Mouse (Mus musculus): Measurements from ENCODE around the gene Cldn6. TPM values are rescaled to one million over a fixed set of nuclear protein-coding genes. Genes with fewer than 3 reads are reported as not detected.
A peak's percentile ranks its signal among the peaks of the same experiment; 100 is the strongest.

Gene Cldn6
- 0.30 and 0.50 TPM in 2 replicates for polyA plus RNA-seq (2015; fragmentation: Nextera tagmentation; extraction: Ambion mirVana)

DNA sequence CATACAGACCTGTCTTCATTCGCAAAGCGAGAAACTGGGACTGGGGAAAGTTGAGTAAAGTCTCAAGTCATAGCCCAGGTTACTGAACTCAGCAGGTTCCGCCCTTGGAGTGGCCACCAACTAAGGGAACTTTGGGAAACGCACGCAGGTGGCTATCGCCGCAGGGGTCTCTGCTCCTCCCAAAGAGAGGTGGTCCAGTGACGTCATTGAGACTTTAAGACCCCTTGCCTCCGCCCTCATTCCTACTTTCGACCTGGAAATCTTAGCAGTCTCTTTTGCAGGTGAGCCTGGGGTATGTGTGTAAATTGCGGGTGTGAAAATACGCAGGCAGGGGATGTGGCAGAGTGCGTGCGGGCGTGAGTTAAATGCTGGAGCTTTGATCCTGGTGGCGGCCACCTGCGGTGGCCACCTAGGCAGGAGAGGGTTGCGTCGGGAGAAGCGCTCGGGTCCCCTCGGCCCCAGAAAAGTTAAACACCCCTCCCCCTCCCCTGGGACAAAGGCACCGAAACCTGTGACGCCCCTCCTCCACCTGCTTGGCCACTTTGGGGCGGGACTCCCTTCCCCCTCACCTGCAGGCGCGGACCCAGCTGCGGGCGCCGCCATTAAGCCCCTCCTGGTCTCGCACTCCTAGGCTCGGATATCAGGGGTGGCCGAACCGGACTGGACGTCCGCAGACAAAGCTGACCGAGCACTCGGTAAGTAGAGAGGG is at the start of gene Cldn6:
Gene Cldn6 (plus strand): TSS at position 123 of the 709 bp plus-strand sequence.
- Histone ChIP-seq H3K27ac (no peak within 1 kb of the TSS), H3K4me3 (peak within 1 kb of the TSS; percentile 21), H3K9ac (no peak within 1 kb of the TSS), H3K9me3 (replicated peaks) (no peaks in the 10 kb centered on the region), H3K27me3 (peaks cover 89% of the 10 kb centered on the region), H3K4me2 (peak within 1 kb of the TSS; percentile 51), H3K4me1 (peaks cover 50% of the 10 kb centered on the region), H3K36me3 (ENCODE audit: poor library complexity, severe bottlenecking) (no peaks in the 10 kb centered on the region)
- no peak for ATAC-seq
- WGBS, result 2% methylated on average over 38 of the region's 38 CpGs

DNA sequence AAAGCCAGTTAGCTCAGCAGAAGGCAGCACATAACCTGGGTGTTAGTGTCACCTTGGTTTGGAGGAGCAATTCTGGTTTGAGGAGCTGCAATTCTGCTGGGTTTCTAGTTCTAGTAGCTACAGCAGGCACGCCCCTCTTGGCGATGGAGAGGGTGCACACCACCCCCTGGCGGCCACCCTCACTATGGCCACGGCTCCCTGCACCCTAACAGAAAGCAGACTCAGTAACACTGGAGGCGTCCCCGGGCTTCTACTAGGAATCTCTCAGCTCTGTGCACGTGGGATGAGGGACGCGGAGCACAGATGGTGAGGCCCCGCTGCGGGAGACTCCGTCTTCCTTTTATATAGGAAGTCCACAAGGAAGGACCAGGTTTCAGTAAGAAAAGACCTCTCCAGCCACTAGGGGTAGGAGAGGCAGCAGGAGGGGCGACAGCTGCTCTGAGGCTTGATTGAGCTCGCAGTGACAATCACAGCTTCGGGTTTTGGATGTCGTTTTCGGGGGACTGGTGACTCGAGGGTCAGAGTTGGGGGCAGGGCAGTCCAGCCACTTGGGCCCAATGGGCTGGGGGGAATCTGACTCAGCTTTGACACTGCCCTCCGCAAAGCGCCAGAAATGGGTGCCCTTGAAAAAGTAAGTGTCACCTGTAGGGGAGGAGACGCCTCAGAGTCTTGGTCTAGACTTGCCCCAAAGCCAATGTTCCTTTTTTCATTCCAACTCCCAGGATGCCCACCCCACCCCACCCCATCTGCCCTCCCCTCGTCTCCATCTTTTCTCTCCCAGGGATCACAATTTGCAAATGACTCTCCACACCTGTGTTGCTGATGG is 48.6 kb upstream of the Cldn6 start:
- peak; percentile 91 for ATAC-seq
- Histone ChIP-seq H3K9ac (peak overlapping the region; percentile 14; the same call in 1 of the 2 replicates), H3K4me2 (peak overlapping the region; percentile 50), H3K36me3 (ENCODE audit: poor library complexity, severe bottlenecking) (no peaks in the 10 kb centered on the region), H3K27me3 (no peaks in the 10 kb centered on the region), H3K9me3 (replicated peaks) (no peaks in the 10 kb centered on the region), H3K27ac (no peak overlapping the region), H3K4me3 (peak overlapping the region; percentile 13), H3K4me1 (no peaks in the 10 kb centered on the region; the same call in 1 of the 2 replicates)
- 19% methylated on average over 22 of the region's 22 CpGs for WGBS

DNA sequence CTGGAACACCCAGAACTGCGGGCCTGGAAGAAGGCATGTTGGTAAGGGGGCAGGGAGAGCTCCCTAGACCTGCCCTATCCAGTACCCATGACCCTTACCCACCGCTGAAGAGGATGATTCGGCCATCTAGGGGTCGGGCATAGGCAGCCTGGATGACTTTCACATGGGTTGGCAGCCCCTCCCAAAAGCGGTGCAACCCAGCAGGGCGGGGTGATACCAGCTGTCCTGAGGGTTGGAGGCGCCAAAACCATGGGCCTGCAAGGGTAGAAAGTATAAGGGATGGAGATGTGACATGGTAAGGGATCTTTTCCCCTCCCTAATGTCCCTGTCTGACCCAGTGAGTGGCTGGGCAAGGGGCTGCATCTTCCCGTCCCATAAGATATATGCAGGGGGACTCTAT is 47.8 kb upstream of the Cldn6 start:
- Histone ChIP-seq H3K9ac (no peak overlapping the region), H3K4me3 (no peak overlapping the region), H3K36me3 (ENCODE audit: poor library complexity, severe bottlenecking) (no peaks in the 10 kb centered on the region), H3K27me3 (no peaks in the 10 kb centered on the region), H3K4me1 (no peaks in the 10 kb centered on the region; the same call in 1 of the 2 replicates), H3K4me2 (no peak overlapping the region), H3K27ac (no peak overlapping the region), H3K9me3 (replicated peaks) (no peaks in the 10 kb centered on the region)
- ATAC-seq, result no peak
- WGBS, result 90% methylated on average over 8 of the region's 8 CpGs

DNA sequence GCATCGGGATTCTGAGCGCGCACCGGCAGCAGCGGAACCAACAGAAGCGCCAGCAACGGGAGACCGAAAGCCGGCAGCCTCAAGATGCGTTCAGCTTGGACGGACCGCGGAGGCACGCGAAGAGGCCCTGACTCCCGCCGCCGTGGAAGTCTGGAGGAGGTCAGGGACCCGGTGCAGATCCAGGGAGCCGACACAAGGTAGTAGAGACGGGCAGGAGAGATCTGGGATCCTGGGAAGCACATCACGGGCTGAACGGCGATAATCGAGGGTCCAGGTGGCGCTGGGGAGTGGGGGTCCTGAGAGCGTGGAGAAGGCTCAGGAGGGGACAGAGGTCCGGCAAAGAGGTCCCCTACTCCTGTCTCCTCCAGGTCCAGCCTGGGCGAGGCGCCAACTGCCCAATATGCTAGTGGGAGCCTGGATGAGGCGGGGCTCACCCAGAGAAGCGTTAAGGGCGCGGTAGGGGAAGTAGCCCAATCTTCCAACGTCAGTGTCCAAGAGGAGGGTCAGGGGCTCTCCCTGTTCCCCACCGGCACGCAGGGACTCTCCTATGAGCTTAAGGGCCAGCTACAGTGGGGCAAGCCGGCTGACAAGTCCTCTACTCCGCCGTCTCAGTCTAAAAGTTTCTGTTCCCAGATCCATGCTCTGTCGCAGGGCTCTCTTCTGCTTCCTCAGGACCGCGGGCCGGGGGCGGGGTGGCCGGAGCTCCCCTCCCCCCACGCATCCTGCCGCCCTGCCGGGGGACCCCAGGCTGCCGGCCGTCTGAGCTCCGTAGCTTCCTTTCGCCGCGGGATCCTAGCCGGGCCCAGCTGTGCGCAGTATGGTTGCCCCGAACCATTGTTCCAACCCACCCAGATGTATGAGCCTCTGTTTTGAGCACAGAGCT is 34.2 kb upstream of the Cldn6 start, which contains the start of gene Mmp25:
Gene Mmp25 (minus strand): TSS at position 665 of the 883 bp plus-strand sequence.
- Histone ChIP-seq H3K27ac (no peak within 1 kb of the TSS), H3K36me3 (ENCODE audit: poor library complexity, severe bottlenecking) (no peaks in the 10 kb centered on the region), H3K27me3 (peaks cover 42% of the 10 kb centered on the region), H3K9ac (peak within 1 kb of the TSS; percentile 58), H3K4me2 (peak within 1 kb of the TSS; percentile 68), H3K4me1 (peaks cover 10% of the 10 kb centered on the region), H3K4me3 (peak within 1 kb of the TSS; percentile 39), H3K9me3 (replicated peaks) (no peaks in the 10 kb centered on the region)
- under 1% methylated on average over 56 of the region's 58 CpGs for WGBS
- no peak for ATAC-seq

DNA sequence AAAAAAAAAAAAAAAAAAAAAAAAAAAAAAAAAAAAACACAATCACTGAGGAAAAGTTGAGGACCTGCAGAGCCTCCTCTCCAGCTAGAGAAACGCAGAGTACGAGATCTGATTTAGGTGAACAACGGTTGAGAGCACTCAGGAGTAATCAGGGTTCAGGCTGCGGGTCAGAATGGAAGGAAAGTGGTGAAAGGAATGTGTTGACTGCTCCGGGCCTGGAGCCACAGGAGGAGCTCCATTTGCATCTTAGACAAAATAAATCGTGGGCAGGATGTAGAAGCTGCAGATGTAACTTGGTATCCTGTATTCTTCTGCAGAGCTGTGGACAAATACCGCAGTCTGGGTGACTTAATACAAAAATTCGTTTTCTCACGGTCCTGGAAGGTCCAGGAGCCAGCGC is 33.2 kb upstream of the Cldn6 start:
- H3K4me3 ChIP-seq, result no peak overlapping the region
- peaks cover 42% of the 10 kb centered on the region for H3K27me3 ChIP-seq
- ATAC-seq, result no peak
- WGBS, result 30% methylated on average over 10 of the region's 10 CpGs
- H3K36me3 ChIP-seq (ENCODE audit: poor library complexity, severe bottlenecking), result no peaks in the 10 kb centered on the region
- H3K9ac ChIP-seq, result no peak overlapping the region
- H3K4me2 ChIP-seq, result no peak overlapping the region
- H3K9me3 ChIP-seq (replicated peaks), result no peaks in the 10 kb centered on the region
- peaks cover 10% of the 10 kb centered on the region for H3K4me1 ChIP-seq
- H3K27ac ChIP-seq, result no peak overlapping the region

DNA sequence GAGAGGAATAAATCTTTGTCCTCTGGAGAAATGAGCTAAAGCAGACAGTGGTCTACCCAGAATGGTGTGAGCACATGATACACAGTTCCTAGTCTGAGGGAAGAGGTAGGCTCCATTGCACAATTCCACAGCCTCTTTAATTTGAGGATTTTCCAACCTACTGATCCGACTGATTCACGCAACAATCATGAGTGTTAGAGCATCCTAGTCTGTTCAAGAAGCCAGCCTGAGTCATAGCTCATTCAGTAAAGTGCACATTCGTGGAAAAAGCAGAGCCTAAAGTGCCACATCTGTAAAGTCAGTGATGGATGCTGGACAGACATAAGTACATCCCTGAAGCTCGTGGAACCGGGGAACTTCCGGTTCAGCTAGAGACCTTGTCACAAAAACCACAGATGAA is 27.7 kb upstream of the Cldn6 start:
- H3K9ac ChIP-seq, result no peak overlapping the region
- WGBS, result 84% methylated on average over 6 of the region's 6 CpGs
- H3K27ac ChIP-seq, result no peak overlapping the region
- H3K4me2 ChIP-seq, result no peak overlapping the region
- no peaks in the 10 kb centered on the region for H3K36me3 ChIP-seq (ENCODE audit: poor library complexity, severe bottlenecking)
- no peak for ATAC-seq
- no peaks in the 10 kb centered on the region for H3K4me1 ChIP-seq
- peaks cover 10% of the 10 kb centered on the region for H3K27me3 ChIP-seq
- H3K4me3 ChIP-seq, result no peak overlapping the region
- H3K9me3 ChIP-seq (replicated peaks), result no peaks in the 10 kb centered on the region

DNA sequence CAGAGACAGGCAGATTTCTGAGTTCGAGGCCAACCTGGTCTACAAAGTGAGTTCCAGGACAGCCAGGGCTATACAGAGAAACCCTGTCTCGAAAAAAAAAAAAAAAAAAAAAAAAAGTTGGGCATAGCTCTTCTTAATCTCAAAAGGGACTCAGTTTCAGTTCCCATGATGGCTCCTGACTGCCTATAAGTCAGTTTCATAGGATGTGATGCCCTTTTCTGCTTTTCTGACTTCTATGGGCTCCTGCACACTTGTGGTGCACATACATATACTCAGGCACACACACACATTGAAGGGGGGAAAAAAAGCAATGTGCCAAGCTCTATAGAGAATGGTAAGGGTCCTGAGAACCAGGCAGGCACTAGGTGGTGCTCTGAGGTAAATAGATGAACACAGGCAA is 25.7 kb upstream of the Cldn6 start:
- H3K4me2 ChIP-seq, result no peak overlapping the region
- H3K4me3 ChIP-seq, result no peak overlapping the region
- H3K9ac ChIP-seq, result no peak overlapping the region
- WGBS, result 73% methylated on average over 2 of the region's 2 CpGs
- H3K4me1 ChIP-seq, result no peaks in the 10 kb centered on the region
- H3K36me3 ChIP-seq (ENCODE audit: poor library complexity, severe bottlenecking), result no peaks in the 10 kb centered on the region
- no peak for ATAC-seq
- 0 out of 2 replicates have a peak, but pooled peaks cover 3% of the 10 kb centered on the region for H3K27me3 ChIP-seq
- H3K27ac ChIP-seq, result no peak overlapping the region
- no peaks in the 10 kb centered on the region for H3K9me3 ChIP-seq (replicated peaks)

DNA sequence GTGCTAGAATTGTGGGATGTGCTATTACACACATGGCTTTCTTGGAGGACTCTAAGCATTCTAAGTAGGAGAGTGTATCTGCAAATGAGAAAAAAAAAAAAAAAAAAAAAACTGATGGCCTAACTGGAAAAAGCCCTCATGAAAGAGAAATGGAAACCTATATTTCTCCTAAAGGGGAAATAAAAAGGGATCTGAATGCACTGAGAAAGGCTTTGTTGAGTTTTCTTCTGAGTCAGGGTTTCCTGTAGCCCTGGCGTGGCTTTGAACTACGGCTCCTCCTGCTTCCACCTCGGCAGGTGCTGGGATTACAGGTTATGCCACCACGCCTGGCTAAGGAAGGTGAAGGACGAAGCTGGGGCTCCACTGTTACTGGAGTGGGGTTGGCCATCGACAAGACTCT is 25.0 kb upstream of the Cldn6 start:
- Histone ChIP-seq H3K27ac (no peak overlapping the region), H3K4me3 (no peak overlapping the region), H3K36me3 (ENCODE audit: poor library complexity, severe bottlenecking) (no peaks in the 10 kb centered on the region), H3K9me3 (replicated peaks) (no peaks in the 10 kb centered on the region), H3K4me1 (no peaks in the 10 kb centered on the region), H3K4me2 (no peak overlapping the region), H3K27me3 (peaks cover 6% of the 10 kb centered on the region), H3K9ac (no peak overlapping the region)
- 71% methylated on average over 6 of the region's 6 CpGs for WGBS
- ATAC-seq, result no peak

DNA sequence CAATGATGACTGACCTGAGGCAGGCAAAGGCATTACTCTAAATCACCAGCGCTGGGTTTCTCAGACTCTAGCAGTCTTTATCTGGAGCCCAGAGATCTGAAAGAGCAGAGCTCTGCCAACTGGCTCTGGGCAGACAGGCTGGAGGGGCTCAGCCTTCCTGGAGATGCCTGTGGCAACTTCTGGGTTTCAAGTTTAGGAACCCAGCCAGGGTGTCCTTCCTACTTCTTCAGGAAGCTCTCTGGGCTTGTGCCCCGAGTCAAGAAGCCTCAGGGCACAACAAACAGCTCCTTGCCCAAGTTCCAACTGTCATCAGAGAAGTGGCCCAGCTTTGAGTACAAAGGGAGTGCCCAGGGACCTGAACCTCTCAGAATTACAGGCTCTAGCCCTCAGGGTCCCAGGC is 24.6 kb upstream of the Cldn6 start:
- H3K4me2 ChIP-seq, result no peak overlapping the region
- no peaks in the 10 kb centered on the region for H3K4me1 ChIP-seq
- H3K36me3 ChIP-seq (ENCODE audit: poor library complexity, severe bottlenecking), result no peaks in the 10 kb centered on the region
- peaks cover 10% of the 10 kb centered on the region for H3K27me3 ChIP-seq
- no peak for ATAC-seq
- H3K4me3 ChIP-seq, result no peak overlapping the region
- no peak overlapping the region for H3K27ac ChIP-seq
- H3K9ac ChIP-seq, result no peak overlapping the region
- 64% methylated on average over 2 of the region's 2 CpGs for WGBS
- no peaks in the 10 kb centered on the region for H3K9me3 ChIP-seq (replicated peaks)

DNA sequence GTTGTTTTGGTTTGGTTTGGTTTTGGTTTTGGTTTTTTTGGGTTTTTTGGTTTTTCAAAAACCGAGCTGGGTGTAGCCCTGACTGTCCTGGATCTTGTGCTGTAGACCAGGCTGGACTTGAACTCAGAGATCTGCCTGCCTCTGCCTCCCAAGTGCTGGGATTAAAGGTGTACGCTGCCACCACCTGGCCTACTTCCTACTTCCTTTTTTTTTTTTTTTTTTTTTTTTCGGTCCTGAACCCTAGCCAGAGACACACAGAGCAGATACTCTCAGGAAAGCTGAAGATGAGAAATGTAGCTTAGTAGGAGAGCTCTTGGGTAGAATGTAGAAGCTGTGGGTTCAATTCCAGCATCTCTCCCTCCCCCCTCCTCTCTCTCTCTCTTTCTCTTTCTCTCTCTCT is 20.6 kb upstream of the Cldn6 start:
- H3K27me3 ChIP-seq, result peaks cover 48% of the 10 kb centered on the region
- H3K4me1 ChIP-seq, result peaks cover 3% of the 10 kb centered on the region; the same call in 1 of the 2 replicates
- WGBS, result 87% methylated on average over 3 of the region's 3 CpGs

DNA sequence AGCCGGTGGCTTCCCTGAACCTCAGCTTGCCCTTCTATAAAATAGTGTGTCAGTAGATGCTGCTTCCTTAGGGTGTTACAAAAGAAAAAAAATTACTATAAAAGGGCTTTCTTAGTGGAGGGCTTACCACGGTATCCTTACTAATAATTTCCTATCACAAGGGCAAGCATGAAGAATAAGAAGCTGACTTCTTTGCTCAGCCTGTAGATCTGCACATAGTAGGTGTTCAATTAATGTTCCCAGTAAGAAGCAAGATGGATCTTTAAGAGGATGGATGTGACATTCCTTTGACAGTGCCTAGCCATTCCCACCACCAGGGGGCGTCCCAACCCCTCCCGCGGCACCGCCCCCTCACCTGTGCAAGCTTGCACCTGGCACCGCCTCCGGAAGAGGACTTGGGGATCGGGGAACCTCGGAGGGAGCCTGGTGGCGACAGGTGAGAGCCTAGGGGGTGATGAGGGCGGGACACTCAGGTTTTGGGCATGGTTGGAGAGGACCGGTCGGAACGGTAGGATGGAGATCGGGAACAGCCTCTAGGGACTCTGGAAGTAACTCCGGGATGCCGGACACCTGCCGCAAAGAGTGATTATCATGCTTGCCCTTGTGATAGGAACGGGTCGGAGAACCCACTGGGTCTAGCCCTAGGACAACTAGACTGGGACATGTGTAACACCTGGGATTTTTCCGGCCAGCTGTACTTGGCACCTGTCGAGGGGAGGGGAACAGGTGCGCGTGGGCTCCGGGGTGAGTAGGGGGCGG is 18.8 kb upstream of the Cldn6 start, which contains the start of gene Bicdl2:
Gene Bicdl2 (plus strand): TSS at position 390 of the 759 bp plus-strand sequence.
- no peak within 1 kb of the TSS for H3K27ac ChIP-seq
- H3K4me2 ChIP-seq, result peak within 1 kb of the TSS; percentile 7; the same call in 1 of the 2 replicates
- peaks cover 52% of the 10 kb centered on the region for H3K27me3 ChIP-seq
- H3K9ac ChIP-seq, result no peak within 1 kb of the TSS
- 0 out of 2 replicates have a peak within 1 kb of the TSS, but pooled peaks have one; percentile 2 for H3K4me3 ChIP-seq
- WGBS, result 4% methylated on average over 27 of the region's 27 CpGs
- no peaks in the 10 kb centered on the region for H3K9me3 ChIP-seq (replicated peaks)
- ATAC-seq, result no peak
- no peaks in the 10 kb centered on the region for H3K36me3 ChIP-seq (ENCODE audit: poor library complexity, severe bottlenecking)
- H3K4me1 ChIP-seq, result peaks cover 3% of the 10 kb centered on the region; the same call in 1 of the 2 replicates

More for the DNA sequence above, 20.6 kb upstream of the Cldn6 start:
- Histone ChIP-seq H3K27ac (no peak overlapping the region), H3K9ac (no peak overlapping the region), H3K9me3 (replicated peaks) (no peaks in the 10 kb centered on the region), H3K4me2 (no peak overlapping the region), H3K36me3 (ENCODE audit: poor library complexity, severe bottlenecking) (no peaks in the 10 kb centered on the region), H3K4me3 (no peak overlapping the region)
- no peak for ATAC-seq
